Mouse (Mus musculus): ENCODE results near the gene Exd1. TPM values are rescaled to one million over a fixed set of nuclear protein-coding genes. Genes with fewer than 3 reads are reported as not detected.
A peak's percentile ranks its signal among the peaks of the same experiment; 100 is the strongest.

Gene Exd1
- polyA plus RNA-seq (2012; rRNA removed), result 0.11 and 0.12 TPM in 2 replicates
- polyA plus RNA-seq (2014; fragmentation: Nextera tagmentation; extraction: Ambion mirVana), result 0.14 and 0.15 TPM in 2 replicates

- Histone ChIP-seq H3K27me3 (ENCODE audit: control insufficient read depth, insufficient read depth, low read length) (no peaks in the 10 kb centered on the region), H3K36me3 (replicated peaks; ENCODE audit: control insufficient read depth, insufficient read depth, low read depth) (no peaks in the 10 kb centered on the region), H3K4me3 (ENCODE audit: insufficient read depth in 1 of 2, low read depth in 2 of 2, low read length in 2 of 2) (peak within 1 kb of the TSS; percentile 78 to 86), H3K27ac (peak within 1 kb of the TSS; percentile 87), H3K4me1 (replicated peaks; ENCODE audit: control insufficient read depth in 2 of 2, insufficient read depth in 2 of 2, low read length in 1 of 2) (peaks cover 14 to 16% of the 10 kb centered on the region in 2 experiments), H3K9ac (replicated peaks) (peak within 1 kb of the TSS; percentile 88), H3K4me2 (ENCODE audit: low read depth) (peak within 1 kb of the TSS; percentile 84), H3K9me3 (ENCODE audit: control insufficient read depth, low read length) (no peaks in the 10 kb centered on the region)
- WGBS (ENCODE audit: insufficient replicate concordance), result under 1% methylated on average over 57 of the region's 57 CpGs
- peak; percentile 95 to 98 (median 97) for DNase-seq (ENCODE audit: low read depth in 3 of 3, low spot score in 3 of 3)
- peak; percentile 95 for ATAC-seq (ENCODE audit: insufficient read depth)
- TF ChIP-seq EP300 (IDR thresholded peaks at IDR 0.05; ENCODE audit: low read depth) (no peak), CTCF (IDR thresholded peaks at IDR 0.05; ENCODE audit: low read depth) (0 out of 2 replicates have a peak, but pooled peaks have one; percentile 4)
Observed at GRCm38 (mm10) chr2:119547522-119548370, at the start of gene Exd1, which contains the start of gene Chp1. Gene Exd1 (minus strand): TSS chr2:119547627. Gene Chp1 (plus strand): TSS chr2:119547697.

- 59% methylated on average over 8 of the region's 8 CpGs for WGBS (ENCODE audit: insufficient replicate concordance)
- Histone ChIP-seq H3K9ac (replicated peaks) (no peak overlapping the region), H3K27me3 (ENCODE audit: control insufficient read depth, insufficient read depth, low read length) (peaks cover 2% of the 10 kb centered on the region; the same call in 1 of the 2 replicates), H3K27ac (no peak overlapping the region), H3K4me1 (replicated peaks; ENCODE audit: control insufficient read depth in 2 of 2, insufficient read depth in 2 of 2, low read length in 1 of 2) (peaks cover 22 to 28% of the 10 kb centered on the region in 2 experiments), H3K4me2 (ENCODE audit: low read depth) (peak overlapping the region; percentile 77), H3K36me3 (replicated peaks; ENCODE audit: control insufficient read depth, insufficient read depth, low read depth) (peaks cover 54% of the 10 kb centered on the region), H3K9me3 (ENCODE audit: control insufficient read depth, low read length) (no peaks in the 10 kb centered on the region), H3K4me3 (ENCODE audit: insufficient read depth in 1 of 2, low read depth in 2 of 2, low read length in 2 of 2) (peak overlapping the region; percentile 20 to 92; a peak in 3 of 4 replicates)
- ATAC-seq (ENCODE audit: insufficient read depth), result no peak
- DNase-seq (ENCODE audit: low read depth in 3 of 3, low spot score in 3 of 3), result no peak
- TF ChIP-seq EP300 (IDR thresholded peaks at IDR 0.05; ENCODE audit: low read depth) (no peak), CTCF (IDR thresholded peaks at IDR 0.05; ENCODE audit: low read depth) (no peak)
Observed at GRCm38 (mm10) chr2:119596781-119597330, 49.4 kb upstream of the Exd1 start.

- Histone ChIP-seq H3K27ac (peak overlapping the region; percentile 91), H3K9ac (replicated peaks) (peak overlapping the region; percentile 91)
- 28% methylated on average over 4 of the region's 4 CpGs for WGBS (ENCODE audit: insufficient replicate concordance)
Observed at GRCm38 (mm10) chr2:119595308-119595707, 47.9 kb upstream of the Exd1 start.

GRCm38 (mm10) chr2:119594113-119594981, 46.9 kb upstream of the Exd1 start:
- peak overlapping the region; percentile 77 for H3K4me2 ChIP-seq (ENCODE audit: low read depth)
- WGBS (ENCODE audit: insufficient replicate concordance), result under 1% methylated on average over 61 of the region's 61 CpGs
- no peaks in the 10 kb centered on the region for H3K9me3 ChIP-seq (ENCODE audit: control insufficient read depth, low read length)
- ATAC-seq (ENCODE audit: insufficient read depth) (peak; percentile 96), DNase-seq (ENCODE audit: low read depth in 3 of 3, low spot score in 3 of 3) (peak; percentile 94 to 97 (median 96))
- H3K4me3 ChIP-seq (ENCODE audit: insufficient read depth in 1 of 2, low read depth in 2 of 2, low read length in 2 of 2), result peak overlapping the region; percentile 92
- H3K27ac ChIP-seq, result peak overlapping the region; percentile 91
- peaks cover 2% of the 10 kb centered on the region; the same call in 1 of the 2 replicates for H3K27me3 ChIP-seq (ENCODE audit: control insufficient read depth, insufficient read depth, low read length)
- peaks cover 30% of the 10 kb centered on the region for H3K36me3 ChIP-seq (replicated peaks; ENCODE audit: control insufficient read depth, insufficient read depth, low read depth)
- peaks cover 15 to 18% of the 10 kb centered on the region in 2 experiments for H3K4me1 ChIP-seq (replicated peaks; ENCODE audit: control insufficient read depth in 2 of 2, insufficient read depth in 2 of 2, low read length in 1 of 2)
- TF ChIP-seq EP300 (IDR thresholded peaks at IDR 0.05; ENCODE audit: low read depth) (peak; percentile 58; the same call in 1 of the 2 replicates), CTCF (IDR thresholded peaks at IDR 0.05; ENCODE audit: low read depth) (0 out of 2 replicates have a peak, but pooled peaks have one; percentile 1)
- H3K9ac ChIP-seq (replicated peaks), result peak overlapping the region; percentile 91

More at GRCm38 (mm10) chr2:119595308-119595707, 47.9 kb upstream of the Exd1 start:
- TF ChIP-seq CTCF (IDR thresholded peaks at IDR 0.05; ENCODE audit: low read depth) (no peak), EP300 (IDR thresholded peaks at IDR 0.05; ENCODE audit: low read depth) (no peak)
- no peak for ATAC-seq (ENCODE audit: insufficient read depth)
- peaks cover 2% of the 10 kb centered on the region; the same call in 1 of the 2 replicates for H3K27me3 ChIP-seq (ENCODE audit: control insufficient read depth, insufficient read depth, low read length)
- H3K4me2 ChIP-seq (ENCODE audit: low read depth), result peak overlapping the region; percentile 77
- DNase-seq (ENCODE audit: low read depth in 3 of 3, low spot score in 3 of 3), result no peak
- no peaks in the 10 kb centered on the region for H3K9me3 ChIP-seq (ENCODE audit: control insufficient read depth, low read length)
- H3K36me3 ChIP-seq (replicated peaks; ENCODE audit: control insufficient read depth, insufficient read depth, low read depth), result peaks cover 39% of the 10 kb centered on the region
- H3K4me1 ChIP-seq (replicated peaks; ENCODE audit: control insufficient read depth in 2 of 2, insufficient read depth in 2 of 2, low read length in 1 of 2), result peaks cover 16 to 18% of the 10 kb centered on the region in 2 experiments
- H3K4me3 ChIP-seq (ENCODE audit: insufficient read depth in 1 of 2, low read depth in 2 of 2, low read length in 2 of 2), result peak overlapping the region; percentile 92

Data from liver, embryonic 14.5 days (tissue).